Mouse (Mus musculus) lung, embryonic 14.5 days (tissue): Measurements from ENCODE around the gene Hyal1. TPM values are rescaled to one million over a fixed set of nuclear protein-coding genes. Genes with fewer than 3 reads are reported as not detected.
A peak's percentile ranks its signal among the peaks of the same experiment; 100 is the strongest.

ENCODE experiments used
- ATAC-seq: fragments of 200-750 bp; cut with Nextera tagmentation; 2 replicates; pipeline ENCODE4 v1.8.0; 2017; ENCODE audit warnings: mild to moderate bottlenecking, moderate TSS enrichment, moderate library complexity; ENCODE audit not compliant: insufficient read depth
- DNase-seq: peaks from one replicate; pipeline ENCODE4 v3.0.0-alpha.2; 2015
- H3K27ac ChIP-seq: fragments of 300-500 bp; sonication (generic); 2 replicates; pipeline ENCODE4 v1.5.1; 2014; ENCODE audit warnings: low read depth, mild to moderate bottlenecking, moderate library complexity
- H3K27me3 ChIP-seq: fragments of 300-500 bp; sonication (generic); 2 replicates; pipeline ENCODE4 v1.6.1; 2014; ENCODE audit warnings: low read length, control low read depth; ENCODE audit not compliant: insufficient read depth
- H3K36me3 ChIP-seq: fragments of 300-500 bp; sonication (generic); 2 replicates; pipeline ENCODE4 v1.6.1; 2014; ENCODE audit warnings: control low read depth; ENCODE audit not compliant: insufficient read depth
- H3K4me1 ChIP-seq: fragments of 300-500 bp; sonication (generic); 2 replicates; pipeline ENCODE4 v1.6.1; 2014; ENCODE audit warnings: antibody characterized with exemption, control low read depth; ENCODE audit not compliant: insufficient read depth
- H3K4me2 ChIP-seq: fragments of 300-500 bp; sonication (generic); 2 replicates; pipeline ENCODE4 v1.6.1; 2014; ENCODE audit warnings: mild to moderate bottlenecking
- H3K4me3 ChIP-seq: fragments of 300-500 bp; sonication (generic); 2 replicates; pipeline ENCODE4 v1.5.1; 2014; ENCODE audit warnings: low read depth, low read length
- H3K9ac ChIP-seq: fragments of 300-500 bp; sonication (generic); 2 replicates; pipeline ENCODE4 v1.6.1; 2014
- H3K9me3 ChIP-seq: fragments of 300-500 bp; sonication (generic); 2 replicates; pipeline ENCODE4 v1.6.1; 2016; ENCODE audit warnings: low read depth, low read length, control low read depth
- CTCF ChIP-seq: IDR thresholded peaks from 2 replicates; pipeline ENCODE4 v1.5.1; 2016; ENCODE audit warnings: antibody characterized with exemption, low read depth
- WGBS: fragments of 180-500 bp; shearing (Covaris S2); extraction: QIAGEN DNeasy Blood & Tissue Kit; methylation state at CpG from one replicate; pipeline ENCODE4 v1.1.7; 2014; 5-methylcytosine and 5-hydroxymethylcytosine counted together
- polyA plus RNA-seq: library from polyadenylated mRNA; unstranded; fragments of >200 nt; fragmentation: Nextera tagmentation; extraction: Ambion mirVana; gene quantifications from 2 replicates; pipeline ENCODE4 v1.2.1, GENCODE M21; 2014

Gene Hyal1
- polyA plus RNA-seq, 1 experiment from 2014 or later = 5.9 TPM

- no peak for DNase-seq
Observed at GRCm38 (mm10) chr9:107550491-107551116, 26.1 kb upstream of the Hyal1 start.

GRCm38 (mm10) chr9:107551117-107551889 is 25.4 kb upstream of the Hyal1 start, which contains the start of gene Rassf1:
Rassf1 (plus strand) TSS chr9:107551555.
- H3K4me1 ChIP-seq = peaks cover 32% of the 10 kb centered on the region
- peak within 1 kb of the TSS; percentile 82 for H3K27ac ChIP-seq
- DNase-seq = peak; percentile 89
- peak within 1 kb of the TSS; percentile 97 for H3K4me2 ChIP-seq
- peak within 1 kb of the TSS; percentile 60 for H3K4me3 ChIP-seq
- H3K9me3 ChIP-seq = no peaks in the 10 kb centered on the region
- TF ChIP-seq CTCF = no peak
- H3K27me3 ChIP-seq = no peaks in the 10 kb centered on the region
- WGBS = under 1% methylated on average over 63 of the region's 63 CpGs
- H3K36me3 ChIP-seq = 0 out of 2 replicates have a peak, but pooled peaks cover 2% of the 10 kb centered on the region
- H3K9ac ChIP-seq = peak within 1 kb of the TSS; percentile 75
- ATAC-seq = peak; percentile 48

More at GRCm38 (mm10) chr9:107550491-107551116, 26.1 kb upstream of the Hyal1 start:
- peaks cover 29% of the 10 kb centered on the region for H3K4me1 ChIP-seq
- 0 out of 2 replicates have a peak, but pooled peaks cover 3% of the 10 kb centered on the region for H3K36me3 ChIP-seq
- 30% methylated on average over 23 of the region's 23 CpGs for WGBS
- no peak for TF ChIP-seq CTCF
- no peak for ATAC-seq
- H3K4me2 ChIP-seq = peak overlapping the region; percentile 97
- no peak overlapping the region; the same call in 1 of the 2 replicates for H3K27ac ChIP-seq
- no peaks in the 10 kb centered on the region for H3K27me3 ChIP-seq
- H3K4me3 ChIP-seq = peak overlapping the region; percentile 60
- H3K9me3 ChIP-seq = no peaks in the 10 kb centered on the region
- H3K9ac ChIP-seq = peak overlapping the region; percentile 75

GRCm38 (mm10) chr9:107551890-107552355 is 24.8 kb upstream of the Hyal1 start:
- Histone ChIP-seq H3K9me3 (no peaks in the 10 kb centered on the region), H3K4me1 (peaks cover 35% of the 10 kb centered on the region), H3K9ac (peak overlapping the region; percentile 75), H3K27me3 (no peaks in the 10 kb centered on the region), H3K36me3 (peaks cover 8% of the 10 kb centered on the region; the same call in 1 of the 2 replicates), H3K27ac (peak overlapping the region; percentile 82), H3K4me2 (peak overlapping the region; percentile 97), H3K4me3 (peak overlapping the region; percentile 60)
- 4% methylated on average over 8 of the region's 8 CpGs for WGBS
- ATAC-seq = no peak
- peak; percentile 71 for DNase-seq
- TF ChIP-seq CTCF = no peak

GRCm38 (mm10) chr9:107552690-107553393 is 23.9 kb upstream of the Hyal1 start:
- no peak for ATAC-seq
- no peak for DNase-seq
- Histone ChIP-seq H3K27ac (peak overlapping the region; percentile 26; the same call in 1 of the 2 replicates), H3K36me3 (peaks cover 17% of the 10 kb centered on the region), H3K4me1 (peaks cover 30% of the 10 kb centered on the region), H3K9me3 (no peaks in the 10 kb centered on the region), H3K4me3 (peak overlapping the region; percentile 68), H3K9ac (peak overlapping the region; percentile 75), H3K27me3 (no peaks in the 10 kb centered on the region), H3K4me2 (peak overlapping the region; percentile 97)
- TF ChIP-seq CTCF = no peak
- 72% methylated on average over 5 of the region's 5 CpGs for WGBS

GRCm38 (mm10) chr9:107553541-107554318 is 23.0 kb upstream of the Hyal1 start:
- peak overlapping the region; percentile 68 for H3K4me3 ChIP-seq
- peak; percentile 46 for ATAC-seq
- peak overlapping the region; percentile 69 for H3K9ac ChIP-seq
- peak overlapping the region; percentile 97 for H3K4me2 ChIP-seq
- no peak for DNase-seq
- H3K9me3 ChIP-seq = no peaks in the 10 kb centered on the region
- TF ChIP-seq CTCF = no peak
- peaks cover 26% of the 10 kb centered on the region for H3K36me3 ChIP-seq
- peak overlapping the region; percentile 98 for H3K27ac ChIP-seq
- H3K4me1 ChIP-seq = peaks cover 30% of the 10 kb centered on the region
- H3K27me3 ChIP-seq = no peaks in the 10 kb centered on the region
- WGBS = 5% methylated on average over 37 of the region's 37 CpGs

GRCm38 (mm10) chr9:107554319-107554825 is 22.4 kb upstream of the Hyal1 start:
- Histone ChIP-seq H3K9ac (peak overlapping the region; percentile 76), H3K4me3 (peak overlapping the region; percentile 68), H3K27me3 (no peaks in the 10 kb centered on the region), H3K36me3 (peaks cover 32% of the 10 kb centered on the region), H3K27ac (peak overlapping the region; percentile 98), H3K4me2 (peak overlapping the region; percentile 97), H3K4me1 (peaks cover 30% of the 10 kb centered on the region), H3K9me3 (no peaks in the 10 kb centered on the region)
- TF ChIP-seq CTCF = peak; percentile 35
- peak; percentile 99 for DNase-seq
- peak; percentile 89 for ATAC-seq
- WGBS = under 1% methylated on average over 53 of the region's 53 CpGs
